Mouse (Mus musculus) small intestine, adult 2 months (tissue): Measurements from ENCODE around the gene Irak1.

Source experiments
- CTCF ChIP-seq: fragments of 200-500 bp; IDR thresholded peaks from 2 replicates; pipeline ENCODE4 v1.5.1; 2012; ENCODE audit warnings: low read depth, mild to moderate bottlenecking, control low read depth, inconsistent platforms, low read length, moderate library complexity, mixed read lengths; ENCODE audit not compliant: insufficient replicate concordance, insufficient read length; ENCODE audit errors: extremely low read depth
- POLR2A ChIP-seq: fragments of 200-500 bp; IDR thresholded peaks from 2 replicates; pipeline ENCODE4 v1.6.1; 2012; ENCODE audit warnings: low read depth, mild to moderate bottlenecking, control low read depth, inconsistent platforms, low read length, moderate library complexity

GRCm38 (mm10) chrX:74070794-74071193, 47.1 kb upstream of the Irak1 start:
- TF ChIP-seq CTCF: no peak
- no peak for TF ChIP-seq POLR2A
